12 mouse cellular contexts compared by ENCODE assay signal in the genomic region with DNA sequence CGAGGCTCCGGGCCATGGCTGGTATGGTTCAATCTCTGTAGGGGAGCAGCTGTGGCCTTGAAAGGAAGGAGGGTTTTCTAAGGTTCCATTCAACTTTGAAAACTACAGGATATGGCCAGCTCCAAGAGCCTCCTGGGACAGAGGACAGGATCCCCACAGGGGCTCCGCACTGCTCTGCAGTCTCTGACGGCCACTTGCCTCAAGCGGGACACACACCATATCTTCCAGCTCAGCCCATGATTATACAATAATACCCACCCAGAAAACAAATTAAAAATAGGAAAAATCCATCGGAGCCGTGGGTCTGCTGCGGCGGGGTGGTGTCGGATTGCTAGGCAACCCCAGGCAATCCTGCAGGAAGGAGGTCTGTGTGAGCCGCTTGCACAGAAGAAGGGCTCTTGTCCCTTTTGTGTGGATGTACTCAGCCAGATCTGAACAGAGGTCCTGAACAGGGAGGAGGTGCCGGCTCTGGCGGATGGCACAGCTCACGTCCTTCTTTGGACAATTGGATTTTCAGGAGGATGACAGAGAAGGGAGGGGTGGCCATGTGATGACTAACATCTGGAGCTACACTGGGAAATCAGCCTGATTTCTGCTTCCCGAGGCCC. TPM values are rescaled to one million over a fixed set of nuclear protein-coding genes. Genes with fewer than 3 reads are reported as not detected.
DNase-seq lines count a peak whose midpoint lies in the region; ATAC-seq and TF ChIP-seq lines count a peak whose summit lies in the region.
"Had no signal": no experiment of that assay in that cellular context is flagged by ENCODE, and none has a peak within 500 bp of the region (broad histone marks: within the 10 kb centered on the region; RNA-seq: fewer than 3 reads in every experiment).

No protein-coding gene starts in this region.

- no peak for TF ChIP-seq CTCF in brain, embryonic 14.5 days (IDR thresholded peaks at IDR 0.05; ENCODE audit: borderline replicate concordance, extremely low read depth, insufficient read depth, insufficient read length)

- H3K4me3 ChIP-seq in hindbrain, embryonic 10.5 days: peak overlapping the region; percentile 34
- H3K4me3 ChIP-seq in midbrain, embryonic 12.5 days: peak overlapping the region; percentile 13; the same call in 1 of the 2 replicates

- ATAC-seq in midbrain, embryonic 12.5 days (ENCODE audit: low FRiP score, low read depth): peak; percentile 44; the same call in 1 of the 2 replicates
- ATAC-seq: liver, postnatal 0 days had no signal

- no peaks in the 10 kb centered on the region for H3K9me3 ChIP-seq in hindbrain, embryonic 10.5 days
- H3K9me3 ChIP-seq in midbrain, embryonic 12.5 days: no peaks in the 10 kb centered on the region

- 12% methylated on average over 15 of the region's 15 CpGs for WGBS in hindbrain, embryonic 10.5 days
- WGBS in midbrain, embryonic 12.5 days: 6% methylated on average over 15 of the region's 15 CpGs

- H3K9ac ChIP-seq in midbrain, embryonic 12.5 days (replicated peaks): peak overlapping the region; percentile 37; the same call in 1 of the 2 replicates
- H3K9ac ChIP-seq: liver, postnatal 0 days had no signal

- peaks cover 38% of the 10 kb centered on the region for H3K4me1 ChIP-seq in hindbrain, embryonic 10.5 days (replicated peaks)
- peaks cover 21% of the 10 kb centered on the region for H3K4me1 ChIP-seq in midbrain, embryonic 12.5 days

- H3K36me3 ChIP-seq in hindbrain, embryonic 10.5 days: no peaks in the 10 kb centered on the region
- no peaks in the 10 kb centered on the region for H3K36me3 ChIP-seq in midbrain, embryonic 12.5 days

- H3K27me3 ChIP-seq in hindbrain, embryonic 10.5 days (ENCODE audit: insufficient read depth, poor library complexity, severe bottlenecking): peaks cover 31% of the 10 kb centered on the region
- H3K27me3 ChIP-seq in midbrain, embryonic 12.5 days: peaks cover 14% of the 10 kb centered on the region

- H3K4me2 ChIP-seq in midbrain, embryonic 12.5 days (replicated peaks): peak overlapping the region; percentile 38

- DNase-seq in brain, embryonic 14.5 days (ENCODE audit: low read depth): peak; percentile 75
- peak; percentile 36 for DNase-seq in embryo, embryonic 11 days
- DNase-seq in hindbrain, embryonic 10.5 days (ENCODE audit: low spot score): peak; percentile 42
- no peak for DNase-seq in heart, postnatal 4 days
- DNase-seq in spleen, postnatal 4 days (ENCODE audit: low spot score in 2 of 2): no peak
- no peak for DNase-seq in urinary bladder, adult 18-20 months (ENCODE audit: low spot score in 2 of 2)
- DNase-seq: adrenal gland, adult 2 months; gastrocnemius, postnatal 10 days; kidney, adult 2 months; liver, postnatal 0 days; thymus, adult 2 months had no signal

- no peak for TF ChIP-seq POLR2A in brain, embryonic 14.5 days (IDR thresholded peaks at IDR 0.05; ENCODE audit: borderline replicate concordance, extremely low read depth, insufficient read depth, insufficient read length, poor library complexity, severe bottlenecking)

- peak overlapping the region; percentile 81 for H3K27ac ChIP-seq in hindbrain, embryonic 10.5 days
- H3K27ac ChIP-seq in midbrain, embryonic 12.5 days (replicated peaks): peak overlapping the region; percentile 80

RNA-seq across cellular contexts. Expression of gene Rbfox3, which starts 5.1 kb away (rescaled TPM):
- polyA plus RNA-seq in brain, embryonic 14.5 days (2012; rRNA removed): 19.7 and 37.6 TPM in 2 replicates
- 5.8 and 11.7 TPM in 2 replicates for polyA plus RNA-seq in hindbrain, embryonic 10.5 days (2016; fragmentation: Nextera tagmentation; extraction: Ambion mirVana)
- polyA plus RNA-seq in midbrain, embryonic 12.5 days (2016; fragmentation: Nextera tagmentation; extraction: Ambion mirVana): 16.0 and 17.0 TPM in 2 replicates
- total RNA-seq in heart, postnatal 4 days (2021): under 1 TPM; 0.09 to 0.12 TPM

Comparison
In these comparisons a context has a peak if more than half of its experiments do, and no peak if none do; other contexts are left out.
1. DNase-seq: peak in brain, embryonic 14.5 days (single experiment), embryo, embryonic 11 days (single experiment) and hindbrain, embryonic 10.5 days (single experiment); none in heart, postnatal 4 days (single experiment), spleen, postnatal 4 days (0 of 2) and urinary bladder, adult 18-20 months (0 of 2).